Comparison of ENCODE assay signal across 8 mouse cellular contexts in genomic region chr5:136246452-136246838, GRCm38 (mm10). TPM values are rescaled to one million over a fixed set of nuclear protein-coding genes. Genes with fewer than 3 reads are reported as not detected.
A peak's percentile ranks its signal among the peaks of the same experiment; 100 is the strongest.
DNase-seq lines count a peak whose midpoint lies in the region; ATAC-seq and TF ChIP-seq lines count a peak whose summit lies in the region.

Gene Sh2b2 (minus strand): TSS chr5:136246556.

- TF ChIP-seq CTCF in testis, adult 2 months (IDR thresholded peaks at IDR 0.05; ENCODE audit: control insufficient read depth, insufficient read depth, insufficient replicate concordance, low read depth, low read length) = no peak

- H3K9ac ChIP-seq in limb, embryonic 11.5 days (ENCODE audit: low read length) = peak within 1 kb of the TSS; percentile 62
- H3K9ac ChIP-seq in neural tube, embryonic 14.5 days (replicated peaks; ENCODE audit: low read depth, low read length) = peak within 1 kb of the TSS; percentile 87; the same call in 1 of the 2 replicates

- H3K4me2 ChIP-seq in limb, embryonic 11.5 days (ENCODE audit: low read depth, severe bottlenecking) = peak within 1 kb of the TSS; percentile 95
- H3K4me2 ChIP-seq in neural tube, embryonic 14.5 days (ENCODE audit: low read depth, low read length) = peak within 1 kb of the TSS; percentile 75

- no peaks in the 10 kb centered on the region for H3K27me3 ChIP-seq in testis, adult 2 months (ENCODE audit: control insufficient read depth, insufficient read depth, low read length)
- no peaks in the 10 kb centered on the region for H3K27me3 ChIP-seq in limb, embryonic 11.5 days (ENCODE audit: control insufficient read depth, insufficient read depth, low read length)
- H3K27me3 ChIP-seq in neural tube, embryonic 14.5 days (ENCODE audit: control insufficient read depth, insufficient read depth, low read length) = peaks cover 3% of the 10 kb centered on the region; the same call in 1 of the 2 replicates

- H3K4me3 ChIP-seq in testis, adult 2 months (ENCODE audit: control insufficient read depth, low read depth, low read length) = peak within 1 kb of the TSS; percentile 84
- peak within 1 kb of the TSS; percentile 75; the same call in 1 of the 2 replicates for H3K4me3 ChIP-seq in limb, embryonic 11.5 days (ENCODE audit: low read depth, low read length)
- peak within 1 kb of the TSS; percentile 86 for H3K4me3 ChIP-seq in neural tube, embryonic 14.5 days (ENCODE audit: low read depth, low read length)

- H3K9me3 ChIP-seq in limb, embryonic 11.5 days (ENCODE audit: control insufficient read depth, low read length) = no peaks in the 10 kb centered on the region
- H3K9me3 ChIP-seq in neural tube, embryonic 14.5 days (ENCODE audit: control insufficient read depth, low read length) = no peaks in the 10 kb centered on the region

- peak within 1 kb of the TSS; percentile 92 for H3K27ac ChIP-seq in testis, adult 2 months (ENCODE audit: control insufficient read depth, insufficient read depth, low read depth, low read length)
- no peak within 1 kb of the TSS for H3K27ac ChIP-seq in limb, embryonic 11.5 days (replicated peaks; ENCODE audit: low read depth, low read length)
- peak within 1 kb of the TSS; percentile 78 for H3K27ac ChIP-seq in neural tube, embryonic 14.5 days (ENCODE audit: low read depth, low read length)

- H3K4me1 ChIP-seq in testis, adult 2 months (ENCODE audit: control insufficient read depth, insufficient read depth, low read length) = peaks cover 29% of the 10 kb centered on the region
- peaks cover 14% of the 10 kb centered on the region for H3K4me1 ChIP-seq in limb, embryonic 11.5 days (ENCODE audit: control insufficient read depth, insufficient read depth, low read length)
- peaks cover 19% of the 10 kb centered on the region; the same call in 1 of the 2 replicates for H3K4me1 ChIP-seq in neural tube, embryonic 14.5 days (ENCODE audit: control insufficient read depth, insufficient read depth, low read length)

- TF ChIP-seq POLR2A in testis, adult 2 months (IDR thresholded peaks at IDR 0.05; ENCODE audit: control insufficient read depth, low read depth, low read length) = no peak

- H3K36me3 ChIP-seq in testis, adult 2 months (ENCODE audit: control insufficient read depth, insufficient read depth, low read length) = no peaks in the 10 kb centered on the region
- no peaks in the 10 kb centered on the region for H3K36me3 ChIP-seq in limb, embryonic 11.5 days (ENCODE audit: control insufficient read depth, insufficient read depth, low read length)
- no peaks in the 10 kb centered on the region for H3K36me3 ChIP-seq in neural tube, embryonic 14.5 days (ENCODE audit: control insufficient read depth, insufficient read depth, low read length)

- ATAC-seq in limb, embryonic 11.5 days (ENCODE audit: insufficient number of reproducible peaks, low FRiP score, low TSS enrichment, low read depth) = no peak
- ATAC-seq in neural tube, embryonic 14.5 days (ENCODE audit: low read depth) = no peak

- WGBS in limb, embryonic 11.5 days = 87% methylated on average over 2 of the region's 2 CpGs
- 88% methylated on average over 2 of the region's 2 CpGs for WGBS in neural tube, embryonic 14.5 days

- DNase-seq in adrenal gland, adult 2 months = no peak
- DNase-seq in adrenal gland, adult 8-10 months = no peak
- no peak for DNase-seq in testis, postnatal 10 days (ENCODE audit: low spot score)
- DNase-seq in limb, embryonic 11.5 days (ENCODE audit: low spot score) = no peak
- DNase-seq in urinary bladder, postnatal 4 days (ENCODE audit: low spot score in 2 of 2) = no peak
- no peak for DNase-seq in layer of hippocampus, postnatal 14 days (ENCODE audit: low spot score in 2 of 2)

RNA-seq across cellular contexts. Expression of gene Sh2b2, which starts in this region (rescaled TPM):
- 10 to 100 TPM; 27.0 to 30.0 TPM for total RNA-seq in adrenal gland, adult 2 months (2021)
- 57.6 and 89.9 TPM in 2 replicates for polyA plus RNA-seq in adrenal gland, adult 2 months (2012; rRNA removed)
- 10 to 100 TPM in 2 of 4 experiments, 1 to 10 TPM in 2; 7.2 to 14.9 (median 11.4) TPM for total RNA-seq in adrenal gland, adult 8-10 months (2022)
- 2.0 and 2.3 TPM in 2 replicates for polyA plus RNA-seq in testis, adult 2 months (2012; rRNA removed)
- polyA plus RNA-seq in limb, embryonic 11.5 days (2014; fragmentation: Nextera tagmentation; extraction: Ambion mirVana) = 10.2 and 12.0 TPM in 2 replicates
- polyA plus RNA-seq in neural tube, embryonic 14.5 days (2014; fragmentation: Nextera tagmentation; extraction: Ambion mirVana) = 23.8 and 25.3 TPM in 2 replicates
- total RNA-seq in layer of hippocampus, postnatal 14 days (2021) = 1 to 10 TPM; 8.7 to 9.5 TPM
